Mouse (Mus musculus) liver, embryonic 15.5 days (tissue): ENCODE results near the gene Inhbb. TPM values are rescaled to one million over a fixed set of nuclear protein-coding genes. Genes with fewer than 3 reads are reported as not detected.

Experiments used
- ATAC-seq: fragments of 200-750 bp; cut with Nextera tagmentation; 2 replicates; pipeline ENCODE4 v1.8.0; 2017; ENCODE audit warnings: moderate number of reproducible peaks, mild to moderate bottlenecking, moderate library complexity; ENCODE audit not compliant: insufficient read depth
- H3K27ac ChIP-seq: fragments of 300-500 bp; sonication (generic); replicated peaks from 2 replicates; pipeline ENCODE4 v1.5.1; 2015; ENCODE audit warnings: mild to moderate bottlenecking, inconsistent platforms
- H3K27me3 ChIP-seq: fragments of 300-500 bp; sonication (generic); 2 replicates; pipeline ENCODE4 v1.6.1; 2015; ENCODE audit warnings: mild to moderate bottlenecking, inconsistent platforms
- H3K36me3 ChIP-seq: fragments of 300-500 bp; sonication (generic); replicated peaks from 2 replicates; pipeline ENCODE4 v1.6.1; 2015; ENCODE audit warnings: moderate library complexity, mild to moderate bottlenecking, inconsistent platforms
- H3K4me1 ChIP-seq: fragments of 300-500 bp; sonication (generic); replicated peaks from 2 replicates; pipeline ENCODE4 v1.6.1; 2015; ENCODE audit warnings: inconsistent platforms
- H3K4me2 ChIP-seq: fragments of 300-500 bp; sonication (generic); 2 replicates; pipeline ENCODE4 v1.6.1; 2015; ENCODE audit warnings: moderate library complexity, mild to moderate bottlenecking, inconsistent platforms
- H3K4me3 ChIP-seq: fragments of 300-500 bp; sonication (generic); replicated peaks from 2 replicates; pipeline ENCODE4 v1.5.1; 2015; ENCODE audit warnings: mild to moderate bottlenecking, inconsistent platforms
- H3K9ac ChIP-seq: fragments of 300-500 bp; sonication (generic); 2 replicates; pipeline ENCODE4 v1.6.1; 2015; ENCODE audit warnings: moderate library complexity, mild to moderate bottlenecking, inconsistent platforms
- H3K9me3 ChIP-seq: fragments of 300-500 bp; sonication (generic); replicated peaks from 2 replicates; pipeline ENCODE4 v1.6.1; 2016; ENCODE audit warnings: inconsistent platforms
- WGBS: fragments of 180-500 bp; shearing (Covaris S2); methylation state at CpG from one replicate; pipeline ENCODE4 v1.1.7; 2015; ENCODE audit warnings: mixed read lengths; ENCODE audit not compliant: insufficient replicate concordance; 5-methylcytosine and 5-hydroxymethylcytosine counted together
- polyA plus RNA-seq: library from polyadenylated mRNA; unstranded; fragments of >200 nt; fragmentation: Nextera tagmentation; extraction: Ambion mirVana; gene quantifications from 2 replicates; pipeline ENCODE4 v1.2.1, GENCODE M21; 2015

The Inhbb gene
- polyA plus RNA-seq, 1 experiment from 2014 or later, result 0.09 TPM

GRCm38 (mm10) chr1:119404341-119404740 lies 17.7 kb downstream of the Inhbb start:
- 72% methylated on average over 4 of the region's 4 CpGs for WGBS
- H3K36me3 ChIP-seq, result no peaks in the 10 kb centered on the region
- H3K4me3 ChIP-seq, result no peak overlapping the region
- ATAC-seq, result no peak
- no peak overlapping the region for H3K9ac ChIP-seq
- H3K27ac ChIP-seq, result no peak overlapping the region
- no peaks in the 10 kb centered on the region for H3K4me1 ChIP-seq
- H3K27me3 ChIP-seq, result no peaks in the 10 kb centered on the region
- H3K9me3 ChIP-seq, result no peaks in the 10 kb centered on the region
- no peak overlapping the region for H3K4me2 ChIP-seq

DNA sequence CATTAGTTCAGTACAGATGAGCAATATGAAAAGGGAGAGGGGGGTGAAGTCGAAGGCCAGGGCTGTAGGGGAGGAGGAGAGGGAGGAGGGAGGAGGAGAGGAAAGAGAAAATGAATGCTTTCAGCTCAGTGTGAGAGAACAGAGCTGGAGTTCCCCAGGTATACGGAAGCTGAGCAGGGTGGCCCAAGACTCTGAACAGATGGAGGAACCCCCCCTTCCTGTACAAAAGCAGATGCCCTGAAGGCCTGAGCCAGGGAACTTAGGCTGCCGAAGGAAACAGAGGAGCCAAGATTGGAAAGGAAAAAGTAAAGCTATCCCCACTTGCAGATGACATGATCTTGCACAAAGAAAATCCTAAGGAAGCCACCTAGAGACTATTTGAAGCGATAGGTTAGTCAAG lies 20.8 kb downstream of the Inhbb start:
- H3K4me2 ChIP-seq, result no peak overlapping the region
- H3K9me3 ChIP-seq, result no peaks in the 10 kb centered on the region
- no peaks in the 10 kb centered on the region for H3K27me3 ChIP-seq
- no peak overlapping the region for H3K27ac ChIP-seq
- H3K9ac ChIP-seq, result no peak overlapping the region
- H3K4me1 ChIP-seq, result no peaks in the 10 kb centered on the region
- H3K4me3 ChIP-seq, result no peak overlapping the region
- H3K36me3 ChIP-seq, result no peaks in the 10 kb centered on the region
- ATAC-seq, result no peak
- 55% methylated on average over 4 of the region's 4 CpGs for WGBS

DNA sequence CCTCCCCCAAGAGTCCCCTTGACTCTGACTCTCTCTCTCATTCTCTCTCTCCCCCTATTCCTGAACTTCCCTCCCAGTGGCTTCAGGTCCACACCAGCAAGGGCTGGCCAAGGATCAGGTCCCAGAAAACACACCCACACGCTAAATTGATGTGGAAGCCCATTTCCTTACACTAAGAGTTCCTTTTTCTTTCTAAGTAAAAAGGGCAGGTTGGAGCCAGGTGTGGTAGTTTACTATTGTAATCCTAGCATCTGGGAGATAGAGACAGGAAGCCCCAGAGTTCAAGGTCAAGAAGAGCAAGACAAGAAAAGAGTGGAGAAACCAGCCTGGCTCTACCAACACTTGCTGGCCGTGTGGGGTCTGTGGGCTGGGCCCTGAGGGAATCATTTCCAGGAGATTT lies 23.4 kb downstream of the Inhbb start:
- no peak overlapping the region for H3K4me2 ChIP-seq
- no peaks in the 10 kb centered on the region for H3K4me1 ChIP-seq
- no peaks in the 10 kb centered on the region for H3K27me3 ChIP-seq
- H3K9ac ChIP-seq, result no peak overlapping the region
- no peak overlapping the region for H3K4me3 ChIP-seq
- H3K9me3 ChIP-seq, result no peaks in the 10 kb centered on the region
- no peaks in the 10 kb centered on the region for H3K36me3 ChIP-seq
- WGBS, result 63% methylated on average over 2 of the region's 2 CpGs
- ATAC-seq, result no peak
- no peak overlapping the region for H3K27ac ChIP-seq

GRCm38 (mm10) chr1:119397839-119398238 lies 24.2 kb downstream of the Inhbb start:
- no peaks in the 10 kb centered on the region for H3K9me3 ChIP-seq
- ATAC-seq, result no peak
- 57% methylated on average over 7 of the region's 7 CpGs for WGBS

DNA sequence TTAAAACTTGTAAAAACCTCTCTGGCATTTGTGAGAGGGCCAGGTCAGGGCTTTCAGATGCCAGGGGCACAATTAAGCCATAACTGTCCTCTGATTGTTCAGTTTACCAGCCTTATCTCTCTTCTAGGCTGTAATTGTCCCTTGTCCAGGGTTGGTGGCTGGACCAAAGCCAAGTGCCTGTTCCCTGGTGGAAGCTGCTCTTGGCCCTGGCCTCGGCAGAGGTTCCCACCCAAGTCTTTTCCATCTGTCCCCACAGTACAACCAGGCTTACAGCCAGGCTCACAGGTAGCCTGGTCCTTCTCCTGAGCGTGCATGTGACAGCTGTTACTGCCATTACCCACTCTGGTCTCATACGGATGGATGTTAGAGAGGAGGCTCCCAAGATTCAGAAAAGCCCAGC lies 30.7 kb downstream of the Inhbb start:
- no peak overlapping the region for H3K4me3 ChIP-seq
- ATAC-seq, result no peak
- 46% methylated on average over 3 of the region's 3 CpGs for WGBS

More at GRCm38 (mm10) chr1:119397839-119398238, 24.2 kb downstream of the Inhbb start:
- no peaks in the 10 kb centered on the region for H3K27me3 ChIP-seq
- no peak overlapping the region for H3K9ac ChIP-seq
- H3K4me2 ChIP-seq, result no peak overlapping the region
- no peaks in the 10 kb centered on the region for H3K4me1 ChIP-seq
- no peak overlapping the region for H3K4me3 ChIP-seq
- no peaks in the 10 kb centered on the region for H3K36me3 ChIP-seq
- no peak overlapping the region for H3K27ac ChIP-seq

GRCm38 (mm10) chr1:119390676-119391075 lies 31.4 kb downstream of the Inhbb start:
- Histone ChIP-seq H3K4me1 (no peaks in the 10 kb centered on the region), H3K4me3 (no peak overlapping the region), H3K27ac (no peak overlapping the region), H3K36me3 (no peaks in the 10 kb centered on the region), H3K9me3 (no peaks in the 10 kb centered on the region), H3K4me2 (no peak overlapping the region), H3K9ac (no peak overlapping the region), H3K27me3 (no peaks in the 10 kb centered on the region; the same call in 1 of the 2 replicates)
- WGBS, result 42% methylated on average over 4 of the region's 4 CpGs
- no peak for ATAC-seq

More for the DNA sequence above, 30.7 kb downstream of the Inhbb start:
- H3K27me3 ChIP-seq, result no peaks in the 10 kb centered on the region; the same call in 1 of the 2 replicates
- H3K9ac ChIP-seq, result no peak overlapping the region
- H3K9me3 ChIP-seq, result no peaks in the 10 kb centered on the region
- H3K4me2 ChIP-seq, result no peak overlapping the region
- H3K27ac ChIP-seq, result no peak overlapping the region
- H3K4me1 ChIP-seq, result no peaks in the 10 kb centered on the region
- no peaks in the 10 kb centered on the region for H3K36me3 ChIP-seq

DNA sequence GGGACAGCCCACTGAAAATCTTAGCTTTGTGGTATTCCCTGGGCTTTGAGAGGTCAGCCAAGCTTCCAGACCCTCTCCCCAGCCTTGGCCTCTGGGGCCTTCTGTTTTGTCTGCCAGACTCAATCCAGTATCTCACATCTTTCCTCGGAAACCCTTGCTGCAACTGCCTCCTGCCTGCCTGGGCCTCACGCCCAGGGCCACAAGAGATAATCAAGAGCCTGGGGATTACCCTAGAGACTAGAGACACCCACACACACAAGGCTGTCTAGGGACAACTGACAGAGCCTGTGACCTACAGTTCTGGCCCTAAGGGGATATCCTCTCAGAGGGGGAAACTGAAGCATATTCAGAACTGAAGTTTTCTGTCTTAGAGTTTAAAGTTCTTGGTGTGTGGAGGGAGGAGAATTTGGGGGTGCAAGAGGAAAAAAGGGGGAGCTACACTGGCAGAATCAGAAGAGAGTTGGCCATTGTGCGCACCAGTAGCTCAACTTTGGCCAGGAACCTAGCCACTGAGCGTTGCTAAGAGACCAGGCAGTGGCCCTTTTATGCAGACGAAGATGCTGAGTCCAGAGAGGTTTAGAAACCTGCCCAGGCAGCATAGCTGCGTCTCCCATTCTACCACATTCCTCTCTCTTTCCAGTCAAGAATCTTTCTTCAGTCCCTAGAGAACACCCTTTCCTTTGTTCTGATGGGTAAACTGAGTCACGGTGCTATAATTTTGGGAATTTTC lies 32.1 kb downstream of the Inhbb start:
- no peaks in the 10 kb centered on the region for H3K4me1 ChIP-seq
- no peak overlapping the region for H3K4me2 ChIP-seq
- H3K9ac ChIP-seq, result no peak overlapping the region
- WGBS, result 35% methylated on average over 7 of the region's 7 CpGs
- H3K9me3 ChIP-seq, result no peaks in the 10 kb centered on the region
- H3K36me3 ChIP-seq, result no peaks in the 10 kb centered on the region
- no peak for ATAC-seq
- no peak overlapping the region for H3K27ac ChIP-seq
- no peaks in the 10 kb centered on the region; the same call in 1 of the 2 replicates for H3K27me3 ChIP-seq
- H3K4me3 ChIP-seq, result no peak overlapping the region

GRCm38 (mm10) chr1:119388664-119389396 lies 33.2 kb downstream of the Inhbb start:
- Histone ChIP-seq H3K27ac (no peak overlapping the region), H3K36me3 (no peaks in the 10 kb centered on the region), H3K4me2 (no peak overlapping the region), H3K9me3 (no peaks in the 10 kb centered on the region), H3K27me3 (no peaks in the 10 kb centered on the region; the same call in 1 of the 2 replicates), H3K4me3 (no peak overlapping the region), H3K9ac (no peak overlapping the region), H3K4me1 (no peaks in the 10 kb centered on the region)
- WGBS, result 9% methylated on average over 19 of the region's 19 CpGs
- ATAC-seq, result no peak

DNA sequence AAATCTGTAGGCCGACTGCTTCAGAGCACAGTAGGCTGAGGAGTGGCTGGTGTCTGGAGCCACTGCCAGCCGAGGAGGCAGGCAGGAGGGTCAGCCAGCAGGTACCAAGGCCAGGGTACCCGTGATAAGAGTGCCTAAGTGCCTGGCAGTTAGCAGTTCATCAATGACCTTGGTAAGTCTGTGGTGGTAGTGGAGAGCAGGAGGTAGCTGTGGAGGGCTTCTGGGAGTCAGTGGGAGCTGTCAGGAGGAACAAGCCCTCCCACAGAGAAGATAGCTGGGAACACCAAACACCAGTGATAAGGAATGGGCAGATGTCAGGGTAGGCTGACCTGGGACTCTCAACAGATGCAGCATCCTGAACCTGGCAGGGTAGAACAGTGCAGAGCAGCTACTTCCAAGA lies 35.7 kb downstream of the Inhbb start:
- Histone ChIP-seq H3K4me3 (no peak overlapping the region), H3K4me2 (no peak overlapping the region), H3K36me3 (no peaks in the 10 kb centered on the region), H3K27ac (no peak overlapping the region), H3K4me1 (no peaks in the 10 kb centered on the region), H3K27me3 (no peaks in the 10 kb centered on the region; the same call in 1 of the 2 replicates), H3K9ac (no peak overlapping the region), H3K9me3 (no peaks in the 10 kb centered on the region)
- WGBS, result 47% methylated on average over 3 of the region's 3 CpGs
- no peak for ATAC-seq

DNA sequence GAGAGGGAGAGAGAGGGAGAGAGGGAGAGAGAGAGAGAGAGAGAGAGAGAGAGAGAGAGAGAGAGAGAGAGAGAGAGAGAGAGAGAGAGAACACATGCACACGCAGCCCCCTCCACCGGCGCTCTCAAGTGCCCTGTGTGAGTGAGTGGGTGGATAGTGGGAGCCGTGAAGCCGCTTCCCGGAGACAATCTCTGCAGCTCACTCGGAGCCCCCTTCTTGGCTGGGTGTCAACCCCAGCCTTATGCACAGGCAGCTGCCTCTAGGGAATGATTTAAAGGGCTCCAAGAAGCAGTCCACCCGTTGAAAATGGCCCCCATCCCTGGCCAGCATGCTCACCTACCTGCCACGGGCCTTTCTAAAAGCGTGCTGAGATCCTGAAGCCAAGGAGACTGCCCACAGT lies 38.1 kb downstream of the Inhbb start:
- Histone ChIP-seq H3K9ac (no peak overlapping the region), H3K27me3 (no peaks in the 10 kb centered on the region), H3K4me2 (no peak overlapping the region), H3K9me3 (no peaks in the 10 kb centered on the region), H3K4me1 (no peaks in the 10 kb centered on the region), H3K4me3 (no peak overlapping the region), H3K27ac (no peak overlapping the region), H3K36me3 (no peaks in the 10 kb centered on the region)
- 69% methylated on average over 10 of the region's 10 CpGs for WGBS
- no peak for ATAC-seq

- ATAC-seq, result no peak
- Histone ChIP-seq H3K4me1 (no peaks in the 10 kb centered on the region), H3K27me3 (no peaks in the 10 kb centered on the region), H3K9me3 (no peaks in the 10 kb centered on the region), H3K4me2 (no peak overlapping the region), H3K4me3 (no peak overlapping the region), H3K27ac (no peak overlapping the region), H3K36me3 (no peaks in the 10 kb centered on the region), H3K9ac (no peak overlapping the region)
- WGBS, result 72% methylated on average over 4 of the region's 4 CpGs
These were observed 41.4 kb downstream of the Inhbb start for GRCm38 (mm10) chr1:119380609-119381008.
